Mouse (Mus musculus) CH12.LX (cell line): ENCODE data around the gene Zbtb37. TPM values are rescaled to one million over a fixed set of nuclear protein-coding genes. Genes with fewer than 3 reads are reported as not detected.

ENCODE experiments used
- DNase-seq: peaks from one replicate; pipeline ENCODE4 v3.0.0-alpha.2; 2013; ENCODE audit errors: extremely low read depth
- H3K27ac ChIP-seq: 2 replicates; pipeline ENCODE4 v1.5.1; 2012; ENCODE audit warnings: low read depth, mild to moderate bottlenecking, control low read depth, moderate library complexity; ENCODE audit not compliant: insufficient read depth
- H3K27me3 ChIP-seq: replicated peaks from 2 replicates; pipeline ENCODE3; 2012; ENCODE audit warnings: inconsistent platforms
- H3K36me3 ChIP-seq, 2 experiments: replicated peaks in 1 of 2; 2 replicates each; pipeline versions ENCODE3 to v1.6.1; 2012; ENCODE audit warnings: inconsistent platforms in 1 of 2, low read length in 1 of 2, mild to moderate bottlenecking in 1 of 2, mixed read lengths in 1 of 2, moderate library complexity in 1 of 2; ENCODE audit not compliant: control insufficient read depth in 1 of 2, insufficient read depth in 1 of 2
- H3K4me1 ChIP-seq, 2 experiments: 2 replicates each; pipeline ENCODE4 v1.6.1; 2012; ENCODE audit warnings: inconsistent platforms in 1 of 2, moderate library complexity in 1 of 2; ENCODE audit not compliant: insufficient read depth in 2 of 2, control insufficient read depth in 1 of 2
- H3K4me2 ChIP-seq: 2 replicates; pipeline ENCODE4 v1.6.1; 2012; ENCODE audit warnings: low read depth, mild to moderate bottlenecking, control low read depth; ENCODE audit not compliant: poor library complexity, insufficient read depth, severe bottlenecking
- H3K4me3 ChIP-seq, 3 experiments: fragments of 150-350 bp in 1 of 3; sonication (generic) in 1 of 3; replicated peaks in 1 of 3; 2 replicates each; pipeline versions ENCODE3 to v1.5.1; 2011 to 2012; ENCODE audit warnings: low read depth in 2 of 3, low read length in 2 of 3, mild to moderate bottlenecking in 2 of 3, moderate library complexity in 2 of 3, control low read depth in 1 of 3, improper control_type of control experiment in 1 of 3, inconsistent platforms in 1 of 3, mixed read lengths in 1 of 3; ENCODE audit not compliant: poor library complexity in 1 of 3
- H3K79me2 ChIP-seq: replicated peaks from 2 replicates; pipeline ENCODE4 v1.6.1; 2012; ENCODE audit warnings: mild to moderate bottlenecking, moderate library complexity; ENCODE audit not compliant: control insufficient read depth, poor library complexity, insufficient read depth, severe bottlenecking; ENCODE audit errors: extremely low read depth
- H3K9ac ChIP-seq: 2 replicates; pipeline ENCODE4 v1.6.1; 2012; ENCODE audit warnings: low read depth, mild to moderate bottlenecking, control low read depth, moderate library complexity; ENCODE audit not compliant: insufficient read depth
- H3K9me3 ChIP-seq: replicated peaks from 2 replicates; pipeline ENCODE3; 2012; ENCODE audit warnings: low read length, inconsistent platforms, mixed read lengths
- BHLHE40 ChIP-seq: IDR thresholded peaks from 2 replicates; pipeline ENCODE4 v1.6.1; 2011; ENCODE audit warnings: mild to moderate bottlenecking, low read depth, low read length, improper control_type of control experiment
- CHD1 ChIP-seq: IDR thresholded peaks from 2 replicates; pipeline ENCODE4 v1.6.1; 2012; ENCODE audit warnings: low read depth, low read length, improper control_type of control experiment, inconsistent platforms
- CHD2 ChIP-seq: IDR thresholded peaks from 2 replicates; pipeline ENCODE4 v1.6.1; 2011; ENCODE audit warnings: low read length, improper control_type of control experiment
- CTCF ChIP-seq, 2 experiments: IDR thresholded peaks in 1 of 2; conservative IDR thresholded peaks in 1 of 2; 2 replicates each; pipeline ENCODE4 v1.5.1; 2011 to 2012; ENCODE audit warnings: low read depth in 2 of 2, low read length in 2 of 2, improper control_type of control experiment in 1 of 2, inconsistent platforms in 1 of 2, mild to moderate bottlenecking in 1 of 2, moderate library complexity in 1 of 2
- E2F4 ChIP-seq: IDR thresholded peaks from 2 replicates; pipeline ENCODE4 v1.6.1; 2011; ENCODE audit warnings: low read depth, low read length, improper control_type of control experiment; ENCODE audit not compliant: insufficient replicate concordance
- ELF1 ChIP-seq: IDR thresholded peaks from 2 replicates; pipeline ENCODE4 v1.6.1; 2014; ENCODE audit warnings: low read depth, mild to moderate bottlenecking, inconsistent platforms, low read length, improper control_type of control experiment
- EP300 ChIP-seq: IDR thresholded peaks from 2 replicates; pipeline ENCODE4 v1.6.1; 2011; ENCODE audit warnings: low read length, improper control_type of control experiment
- ETS1 ChIP-seq: conservative IDR thresholded peaks from 2 replicates; pipeline ENCODE4 v1.6.1; 2012; ENCODE audit warnings: low read depth, mild to moderate bottlenecking, inconsistent platforms, low read length, improper control_type of control experiment, moderate library complexity
- GABPA ChIP-seq: IDR thresholded peaks from 2 replicates; pipeline ENCODE4 v1.6.1; 2012; ENCODE audit warnings: low read depth, low read length, improper control_type of control experiment, inconsistent platforms; ENCODE audit not compliant: insufficient replicate concordance
- HCFC1 ChIP-seq: IDR thresholded peaks from 2 replicates; pipeline ENCODE4 v1.6.1; 2012; ENCODE audit warnings: low read depth, mild to moderate bottlenecking, inconsistent platforms, low read length, improper control_type of control experiment
- IRF4 ChIP-seq: IDR thresholded peaks from 2 replicates; pipeline ENCODE4 v1.6.1; 2014; ENCODE audit warnings: low read depth, mild to moderate bottlenecking, inconsistent platforms, low read length, improper control_type of control experiment
- JUN ChIP-seq: IDR thresholded peaks from 2 replicates; pipeline ENCODE4 v1.6.1; 2011; ENCODE audit warnings: low read depth, mild to moderate bottlenecking, low read length, improper control_type of control experiment, moderate library complexity; ENCODE audit not compliant: insufficient read depth
- JUND ChIP-seq: conservative IDR thresholded peaks from 2 replicates; pipeline ENCODE4 v1.6.1; 2011; ENCODE audit warnings: low read depth, low read length, improper control_type of control experiment
- KAT2A ChIP-seq: IDR thresholded peaks from 2 replicates; pipeline ENCODE4 v1.6.1; 2012; ENCODE audit warnings: low read length, improper control_type of control experiment, inconsistent platforms; ENCODE audit not compliant: insufficient replicate concordance
- MAFK ChIP-seq: IDR thresholded peaks from 2 replicates; pipeline ENCODE4 v1.6.1; 2011; ENCODE audit warnings: low read length, improper control_type of control experiment; ENCODE audit not compliant: insufficient replicate concordance
- MAX ChIP-seq: IDR thresholded peaks from 2 replicates; pipeline ENCODE4 v1.6.1; 2011; ENCODE audit warnings: low read length, improper control_type of control experiment
- MAZ ChIP-seq: IDR thresholded peaks from 2 replicates; pipeline ENCODE4 v1.6.1; 2012; ENCODE audit warnings: low read depth, mild to moderate bottlenecking, inconsistent platforms, low read length, improper control_type of control experiment, moderate library complexity
- MEF2A ChIP-seq: IDR thresholded peaks from 2 replicates; pipeline ENCODE4 v1.6.1; 2014; ENCODE audit warnings: low read depth, mild to moderate bottlenecking, inconsistent platforms, low read length, improper control_type of control experiment, borderline replicate concordance
- MXI1 ChIP-seq: IDR thresholded peaks from 2 replicates; pipeline ENCODE4 v1.6.1; 2011; ENCODE audit warnings: mild to moderate bottlenecking, low read depth, low read length, improper control_type of control experiment
- MYC ChIP-seq: IDR thresholded peaks from 2 replicates; pipeline ENCODE4 v1.6.1; 2011; ENCODE audit warnings: low read depth, mild to moderate bottlenecking, improper control_type of control experiment, low read length
- NELFE ChIP-seq: IDR thresholded peaks from 2 replicates; pipeline ENCODE4 v1.6.1; 2011; ENCODE audit warnings: low read depth, low read length, improper control_type of control experiment
- NRF1 ChIP-seq: IDR thresholded peaks from 2 replicates; pipeline ENCODE4 v1.6.1; 2014; ENCODE audit warnings: low read depth, mild to moderate bottlenecking, inconsistent platforms, low read length, improper control_type of control experiment, moderate library complexity
- PAX5 ChIP-seq: IDR thresholded peaks from 2 replicates; pipeline ENCODE4 v1.6.1; 2012; ENCODE audit warnings: low read length, inconsistent platforms, mixed read lengths
- POLR2A ChIP-seq: IDR thresholded peaks from 2 replicates; pipeline ENCODE4 v1.6.1; 2011; ENCODE audit warnings: low read depth, mild to moderate bottlenecking, improper control_type of control experiment, low read length
- POLR2AphosphoS2 ChIP-seq: IDR thresholded peaks from 2 replicates; pipeline ENCODE4 v1.6.1; 2011; ENCODE audit warnings: low read depth, low read length, improper control_type of control experiment
- RAD21 ChIP-seq: IDR thresholded peaks from 2 replicates; pipeline ENCODE4 v1.6.1; 2011; ENCODE audit warnings: low read depth, mild to moderate bottlenecking, low read length, improper control_type of control experiment, moderate library complexity
- RCOR1 ChIP-seq: conservative IDR thresholded peaks from 2 replicates; pipeline ENCODE4 v1.6.1; 2012; ENCODE audit warnings: low read depth, mild to moderate bottlenecking, inconsistent platforms, low read length, improper control_type of control experiment
- SIN3A ChIP-seq: IDR thresholded peaks from 2 replicates; pipeline ENCODE4 v1.6.1; 2012; ENCODE audit warnings: low read length, improper control_type of control experiment, inconsistent platforms
- SMC3 ChIP-seq: IDR thresholded peaks from 2 replicates; pipeline ENCODE4 v1.6.1; 2011; ENCODE audit warnings: low read depth, low read length, improper control_type of control experiment
- TBP ChIP-seq: conservative IDR thresholded peaks from 2 replicates; pipeline ENCODE4 v1.6.1; 2011; ENCODE audit warnings: low read depth, low read length, improper control_type of control experiment
- TCF12 ChIP-seq: IDR thresholded peaks from 2 replicates; pipeline ENCODE4 v1.6.1; 2014; ENCODE audit warnings: low read depth, mild to moderate bottlenecking, inconsistent platforms, low read length, improper control_type of control experiment
- UBTF ChIP-seq: IDR thresholded peaks from 2 replicates; pipeline ENCODE4 v1.6.1; 2012; ENCODE audit warnings: low read depth, mild to moderate bottlenecking, inconsistent platforms, low read length, improper control_type of control experiment, moderate library complexity
- USF1 ChIP-seq: IDR thresholded peaks from 2 replicates; pipeline ENCODE4 v1.6.1; 2014; ENCODE audit warnings: low read depth, mild to moderate bottlenecking, inconsistent platforms, low read length, improper control_type of control experiment
- USF2 ChIP-seq: conservative IDR thresholded peaks from 2 replicates; pipeline ENCODE4 v1.6.1; 2011; ENCODE audit warnings: low read depth, low read length, improper control_type of control experiment
- ZC3H11A ChIP-seq: IDR thresholded peaks from 2 replicates; pipeline ENCODE4 v1.6.1; 2012; ENCODE audit warnings: low read depth, mild to moderate bottlenecking, inconsistent platforms, low read length, improper control_type of control experiment
- ZKSCAN1 ChIP-seq: IDR thresholded peaks from 2 replicates; pipeline ENCODE4 v1.6.1; 2012; ENCODE audit warnings: low read depth, inconsistent platforms, low read length, improper control_type of control experiment, borderline replicate concordance
- ZMIZ1 ChIP-seq: IDR thresholded peaks from 2 replicates; pipeline ENCODE4 v1.6.1; 2012; ENCODE audit warnings: low read depth, mild to moderate bottlenecking, inconsistent platforms, low read length, improper control_type of control experiment
- ZNF384 ChIP-seq: IDR thresholded peaks from 2 replicates; pipeline ENCODE4 v1.6.1; 2012; ENCODE audit warnings: low read depth, low read length, improper control_type of control experiment, inconsistent platforms
- dilution Hi-C: fragments of 300-500 bp; cut with MboI; formaldehyde crosslinking; loops from 2 replicates; pipeline ENCODE4 v1.14.3; 2020; ENCODE audit warnings: low sequenced_read_pairs; ENCODE audit not compliant: extremely low pct_unique_long_range_greater_than_20kb, extremely low pct_ligation_motif_present
- in situ Hi-C: fragments of 300-500 bp; cut with MboI; formaldehyde crosslinking; loops from 3 replicates; pipeline ENCODE4 v1.14.3; 2019; ENCODE audit warnings: low sequenced_read_pairs, low pct_ligation_motif_present, low pct_unique_long_range_greater_than_20kb, mixed read lengths
- polyA plus RNA-seq: library from polyadenylated mRNA; unstranded; fragments of >175 nt; gene quantifications from 2 replicates; pipeline ENCODE4 v1.2.1, GENCODE M21; 2012; ENCODE audit warnings: low read depth; ENCODE audit not compliant: insufficient read length
- total RNA-seq, 2 experiments: library from RNA; depleted of rRNA; stranded (reverse); fragments of 300-350 nt in 1 of 2; fragments of >200 nt in 1 of 2; gene quantifications; 2 replicates each; pipeline ENCODE4 v1.2.3; 2012 to 2014

Gene Zbtb37
- total RNA-seq (2012; rRNA removed) (4.7 and 5.2 TPM in 2 replicates), total RNA-seq (2014; rRNA removed) (3.1 and 4.5 TPM in 2 replicates), polyA plus RNA-seq (3.6 and 4.8 TPM in 2 replicates)

DNA sequence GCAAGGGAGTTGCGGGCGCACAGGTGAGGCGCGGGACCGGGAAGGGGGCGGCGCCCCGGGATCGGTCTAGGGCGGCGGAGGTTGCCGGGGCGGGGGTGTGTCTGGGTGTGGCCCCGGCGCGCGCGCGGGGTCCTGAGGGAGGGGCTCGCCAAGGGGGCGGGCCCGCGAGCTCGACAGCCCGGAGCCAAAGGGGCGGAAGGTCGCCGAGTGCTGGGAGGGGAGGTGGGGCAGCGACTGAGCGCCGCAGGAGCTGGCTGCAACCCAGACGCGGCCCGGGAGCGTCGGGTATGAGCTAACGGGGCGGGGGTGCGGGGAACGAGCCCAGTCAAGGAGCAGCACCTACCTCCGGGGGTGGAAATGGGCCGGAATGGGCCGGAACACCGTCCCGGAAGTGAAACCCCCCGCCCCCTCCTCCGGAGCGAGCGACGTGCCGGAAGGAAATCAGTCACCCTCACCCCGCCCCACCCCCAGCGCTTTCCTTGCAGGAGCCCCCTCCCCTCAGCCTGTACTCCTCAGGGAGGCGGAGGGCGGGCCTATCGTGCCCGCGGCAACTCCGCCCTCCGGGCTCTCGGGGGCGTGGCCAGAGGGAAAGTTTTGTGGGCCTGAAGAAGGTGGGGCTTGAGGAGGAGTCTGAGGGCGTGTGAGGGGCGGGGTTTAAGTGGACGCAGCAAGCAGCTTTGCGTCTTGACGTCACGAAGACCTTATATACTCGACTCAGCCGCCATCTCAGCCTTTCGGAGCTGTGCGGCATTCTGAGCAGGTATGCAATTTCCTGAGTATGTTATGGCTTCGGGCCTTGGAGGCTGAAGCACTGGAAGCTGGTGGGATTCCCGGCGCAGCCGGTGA lies at the start of gene Zbtb37:
TSS of gene Zbtb37 (minus strand) at position 415 of the 846 bp plus-strand sequence.
- Histone ChIP-seq H3K4me2 (peak within 1 kb of the TSS; percentile 97), H3K9me3 (no peaks in the 10 kb centered on the region)
- dilution Hi-C loops: no loop called here
- TF ChIP-seq HCFC1 (peak; percentile 69), USF1 (no peak), MXI1 (peak; percentile 71), ZKSCAN1 (no peak), RCOR1 (peak; percentile 37; the same call in 1 of the 2 replicates), EP300 (no peak), MAX (0 out of 2 replicates have a peak, but pooled peaks have one; percentile 12), MYC (no peak), ZC3H11A (no peak), GABPA (no peak), E2F4 (no peak), MAZ (peak; percentile 82; the same call in 1 of the 2 replicates), ELF1 (peak; percentile 83), PAX5 (no peak), JUND (no peak), RAD21 (no peak), SIN3A (peak; percentile 71), MEF2A (no peak), ZMIZ1 (peak; percentile 100), USF2 (no peak), IRF4 (peak; percentile 61), CHD1 (no peak), MAFK (no peak), CTCF (conservative IDR thresholded peaks at IDR 0.05 in 1 of 2, IDR thresholded peaks at IDR 0.05 in 1 of 2; ENCODE audit: low read depth in 2 of 2, low read length in 2 of 2) (no peak), UBTF (no peak), ZNF384 (no peak), NRF1 (peak; percentile 67), POLR2A (peak; percentile 100), SMC3 (no peak), KAT2A (peak; percentile 55; the same call in 1 of the 2 replicates), TBP (peak; percentile 99), CHD2 (peak; percentile 85), NELFE (peak; percentile 100), BHLHE40 (peak; percentile 32; the same call in 1 of the 2 replicates), JUN (no peak), POLR2AphosphoS2 (peak; percentile 99), TCF12 (peak; percentile 99), ETS1 (no peak; the same call in 1 of the 2 replicates)
- TF ChIP-seq, all 38 proteins: peak for 18
- Histone ChIP-seq H3K27ac (peak within 1 kb of the TSS; percentile 86), H3K4me3 (peak within 1 kb of the TSS; percentile 66 to 95 (median 78)), H3K79me2 (peaks cover 25% of the 10 kb centered on the region), H3K9ac (peak within 1 kb of the TSS; percentile 95), H3K36me3 (peaks cover 44 to 62% of the 10 kb centered on the region in 2 experiments), H3K27me3 (no peaks in the 10 kb centered on the region), H3K4me1 (peaks cover 2 to 45% of the 10 kb centered on the region in 2 experiments; a peak in 3 of 4 replicates)
- in situ Hi-C loops: no loop called here
- DNase-seq: peak; percentile 98
